In the genomic region with DNA sequence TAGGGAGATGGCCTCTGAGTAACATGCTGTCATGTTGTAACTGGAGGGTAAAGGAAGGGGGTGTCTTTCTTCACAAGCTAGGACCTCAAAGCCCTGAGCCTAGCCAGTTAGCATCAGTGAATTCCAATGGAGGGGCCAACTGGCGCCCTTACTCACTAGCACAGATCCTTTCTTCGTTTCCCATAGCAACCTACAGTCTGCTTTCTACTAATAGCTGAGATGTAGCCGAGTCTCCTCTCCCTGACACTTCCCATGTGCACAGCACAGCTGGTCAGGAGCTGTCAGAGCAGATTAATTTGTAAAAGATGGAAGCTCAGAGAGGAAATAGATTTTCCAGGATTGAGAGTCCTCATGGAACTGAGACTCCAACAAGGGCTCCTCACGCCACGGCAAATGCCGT, we compare ENCODE assay signal across 14 mouse cellular contexts. TPM values are rescaled to one million over a fixed set of nuclear protein-coding genes. Genes with fewer than 3 reads are reported as not detected.
A peak's percentile ranks its signal among the peaks of the same experiment; 100 is the strongest.
DNase-seq lines count a peak whose midpoint lies in the region; ATAC-seq and TF ChIP-seq lines count a peak whose summit lies in the region.
"Had no signal": no experiment of that assay in that cellular context is flagged by ENCODE, and none has a peak within 500 bp of the region (broad histone marks: within the 10 kb centered on the region; RNA-seq: fewer than 3 reads in every experiment).

No protein-coding gene starts in this region.

- no peak overlapping the region for H3K4me2 ChIP-seq in stomach, embryonic 14.5 days (replicated peaks; ENCODE audit: low read depth, low read length)

- ATAC-seq in stomach, embryonic 14.5 days (ENCODE audit: insufficient number of reproducible peaks, insufficient read depth, low FRiP score, low read depth) = peak; percentile 79; the same call in 1 of the 2 replicates

- 50% methylated on average over 6 of the region's 6 CpGs for WGBS in stomach, embryonic 14.5 days

- TF ChIP-seq CTCF in layer of hippocampus, adult 2 months (conservative IDR thresholded peaks at IDR 0.05) = no peak

- no peaks in the 10 kb centered on the region for H3K27me3 ChIP-seq in stomach, embryonic 14.5 days (ENCODE audit: control insufficient read depth, insufficient read depth, low read length)

- no peaks in the 10 kb centered on the region for H3K36me3 ChIP-seq in stomach, embryonic 14.5 days (ENCODE audit: control insufficient read depth, insufficient read depth, low read length)

- H3K9ac ChIP-seq in stomach, embryonic 14.5 days (replicated peaks; ENCODE audit: low read depth, low read length) = no peak overlapping the region

- H3K4me3 ChIP-seq in layer of hippocampus, adult 2 months = no peak overlapping the region
- no peak overlapping the region for H3K4me3 ChIP-seq in stomach, embryonic 14.5 days (ENCODE audit: low read depth, low read length)
- H3K4me3 ChIP-seq: megakaryocyte, embryonic 14.5 days had no signal

- H3K27ac ChIP-seq in layer of hippocampus, adult 2 months = peak overlapping the region; percentile 48
- H3K27ac ChIP-seq in stomach, embryonic 14.5 days (ENCODE audit: low read length) = no peak overlapping the region

- H3K9me3 ChIP-seq in stomach, embryonic 14.5 days (ENCODE audit: control insufficient read depth, low read depth, low read length) = no peaks in the 10 kb centered on the region

- peak; percentile 34 for DNase-seq in embryo, embryonic 10.5 days (ENCODE audit: low spot score)
- no peak for DNase-seq in embryo, embryonic 11 days
- peak; percentile 15 to 39 for DNase-seq in layer of hippocampus, adult 18-20 months (ENCODE audit: low spot score in 2 of 2)
- no peak for DNase-seq in layer of hippocampus, postnatal 25 days (ENCODE audit: extremely low spot score in 1 of 2, low spot score in 1 of 2)
- peak; percentile 29 to 62 for DNase-seq in layer of hippocampus, adult 2 months (ENCODE audit: low spot score in 2 of 2)
- DNase-seq in MN1 (ENCODE audit: low spot score) = no peak
- DNase-seq in yolk sac, embryonic 10.5 days (ENCODE audit: low spot score) = no peak
- DNase-seq: adrenal gland, postnatal 36 days; cerebellum, adult 2 months; kidney, postnatal 36 days; lung, adult 18-20 months; thymus, adult 18-20 months had no signal

- 0 out of 2 replicates have a peak, but pooled peaks cover 4% of the 10 kb centered on the region for H3K4me1 ChIP-seq in stomach, embryonic 14.5 days (ENCODE audit: control insufficient read depth, insufficient read depth, low read length)

RNA-seq across cellular contexts. Expression of a gene that starts 29.4 kb away (rescaled TPM):
- total RNA-seq in layer of hippocampus, adult 18-20 months (2021) = 1 to 10 TPM in 1 of 2 experiments, under 1 TPM in 1; 0.91 to 1.5 TPM
- 1 to 10 TPM in 1 of 2 experiments, under 1 TPM in 1; 0.77 to 1.3 TPM for total RNA-seq in layer of hippocampus, postnatal 25 days (2021)
- total RNA-seq in layer of hippocampus, adult 2 months (2021) = 1 to 10 TPM; 1.1 to 1.5 TPM
- 2.3 and 2.6 TPM in 2 replicates for polyA plus RNA-seq in stomach, embryonic 14.5 days (2014; fragmentation: Nextera tagmentation; extraction: Ambion mirVana)

Comparison
In these comparisons a context has a peak if more than half of its experiments do, and no peak if none do; other contexts are left out.
1. DNase-seq: peak in embryo, embryonic 10.5 days (single experiment), layer of hippocampus, adult 18-20 months (2 of 2) and layer of hippocampus, adult 2 months (2 of 2); none in embryo, embryonic 11 days (single experiment), layer of hippocampus, postnatal 25 days (0 of 2), MN1 (single experiment) and yolk sac, embryonic 10.5 days (single experiment).